Mouse (Mus musculus) adrenal gland, postnatal 4 days (tissue): ENCODE measurements around the gene Kifap3. TPM values are rescaled to one million over a fixed set of nuclear protein-coding genes. Genes with fewer than 3 reads are reported as not detected.
"Not testable (repeated sequence)": the region's sequence is repeated elsewhere in the genome, so short reads cannot be mapped to it uniquely, and the experiment has no call there.

ENCODE experiments used
- DNase-seq, 2 experiments: peaks; one replicate each; pipeline ENCODE4 v3.0.0; 2021 to 2022; ENCODE audit warnings: low spot score in 2 of 2, mixed read lengths in 2 of 2
- long read RNA-seq, 2 experiments: library from polyadenylated mRNA; stranded (forward); transcript quantifications; one replicate each; pipeline ENCODE4 v2.0.0; 2021
- total RNA-seq, 2 experiments: library from RNA; stranded (reverse); gene quantifications; 2 replicates each; pipeline ENCODE4 v1.2.3; 2021

The Kifap3 gene
- 10 to 100 TPM; 25.0 to 27.2 TPM for total RNA-seq
- long read RNA-seq, experiment 1, partial matches to known transcripts = 5 of 9 reads
- long read RNA-seq, experiment 1, other reads (novel, unspliced or antisense) = 1 of 9 reads
- long read RNA-seq, experiment 2, full-length matches to known transcripts = 25 of 43 reads
- long read RNA-seq, experiment 2, partial matches to known transcripts = 7 of 43 reads
- long read RNA-seq, experiment 2, other reads (novel, unspliced or antisense) = 11 of 43 reads

GRCm38 (mm10) chr1:163779336-163780115, at the start of gene Kifap3:
Gene Kifap3, plus strand, starts transcription at chr1:163779583.
- DNase-seq = peak; percentile 88 to 94

GRCm38 (mm10) chr1:163731166-163731565, 48.2 kb upstream of the Kifap3 start:
- not testable (repeated sequence) for DNase-seq

- DNase-seq = no peak
Measured at GRCm38 (mm10) chr1:163736441-163737238, 42.7 kb upstream of the Kifap3 start.

- no peak for DNase-seq
Measured at GRCm38 (mm10) chr1:163737239-163737533, 42.2 kb upstream of the Kifap3 start.

- DNase-seq = no peak
Measured at GRCm38 (mm10) chr1:163751360-163751992, 27.9 kb upstream of the Kifap3 start.

- DNase-seq = no peak
Measured at GRCm38 (mm10) chr1:163757462-163758207, 21.7 kb upstream of the Kifap3 start.

GRCm38 (mm10) chr1:163783577-163783976, 4.2 kb downstream of the Kifap3 start:
- DNase-seq = not testable (repeated sequence)

- DNase-seq = no peak
Measured at GRCm38 (mm10) chr1:163821365-163821764, 42.0 kb downstream of the Kifap3 start.

GRCm38 (mm10) chr1:163829482-163829881, 50.1 kb downstream of the Kifap3 start:
- DNase-seq = no peak

GRCm38 (mm10) chr1:163834066-163834465, 54.7 kb downstream of the Kifap3 start:
- no peak for DNase-seq

- DNase-seq = no peak
Measured at GRCm38 (mm10) chr1:163835062-163835461, 55.7 kb downstream of the Kifap3 start.

- not testable (repeated sequence) for DNase-seq
Measured at GRCm38 (mm10) chr1:163838482-163838881, 59.1 kb downstream of the Kifap3 start.

- no peak for DNase-seq
Measured at GRCm38 (mm10) chr1:163840555-163840954, 61.2 kb downstream of the Kifap3 start.

GRCm38 (mm10) chr1:163842238-163842637, 62.9 kb downstream of the Kifap3 start:
- no peak for DNase-seq

GRCm38 (mm10) chr1:163843899-163844298, 64.5 kb downstream of the Kifap3 start:
- DNase-seq = no peak

- no peak for DNase-seq
Measured at GRCm38 (mm10) chr1:163852884-163853560, 73.6 kb downstream of the Kifap3 start.

GRCm38 (mm10) chr1:163858420-163858819, 79.0 kb downstream of the Kifap3 start:
- no peak for DNase-seq

- DNase-seq = no peak
Measured at GRCm38 (mm10) chr1:163861538-163861937, 82.2 kb downstream of the Kifap3 start.

- no peak for DNase-seq
Measured at GRCm38 (mm10) chr1:163873158-163873557, 93.8 kb downstream of the Kifap3 start.

- DNase-seq = no peak
Measured at GRCm38 (mm10) chr1:163889629-163890028, 110.2 kb downstream of the Kifap3 start.
